In the genomic region with DNA sequence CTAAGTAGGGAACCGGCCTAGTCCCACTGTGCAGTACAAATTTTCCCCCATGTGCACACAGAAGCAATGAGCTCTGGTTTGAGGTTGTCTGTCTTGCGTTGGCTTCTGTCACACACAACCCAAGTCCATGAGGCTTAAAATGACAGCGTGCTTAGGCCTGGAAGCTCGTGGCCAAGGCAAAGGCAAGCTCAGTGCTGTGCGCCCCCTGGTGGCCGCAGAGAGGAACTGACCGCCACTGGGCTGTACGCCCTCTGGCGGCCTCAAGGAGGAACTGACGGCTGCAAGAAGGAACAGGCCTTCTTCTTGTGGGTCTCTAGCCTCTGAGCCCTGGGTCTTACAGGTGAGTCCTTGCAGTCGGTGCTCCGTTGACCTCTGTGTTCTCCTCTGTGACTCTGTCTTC, we compare ENCODE assay signal across 9 mouse cellular contexts. TPM values are rescaled to one million over a fixed set of nuclear protein-coding genes. Genes with fewer than 3 reads are reported as not detected.
DNase-seq lines count a peak whose midpoint lies in the region; ATAC-seq and TF ChIP-seq lines count a peak whose summit lies in the region.
"Had no signal": no experiment of that assay in that cellular context is flagged by ENCODE, and none has a peak within 500 bp of the region (broad histone marks: within the 10 kb centered on the region; RNA-seq: fewer than 3 reads in every experiment).

No protein-coding gene starts in this region.

- H3K27ac ChIP-seq in lung, postnatal 0 days (ENCODE audit: low read length): peak overlapping the region; percentile 82
- H3K27ac ChIP-seq: embryonic facial prominence, embryonic 13.5 days had no signal

- H3K4me3 ChIP-seq in lung, postnatal 0 days (ENCODE audit: low read depth, low read length): no peak overlapping the region
- H3K4me3 ChIP-seq: embryonic facial prominence, embryonic 13.5 days had no signal

- H3K27me3 ChIP-seq in lung, postnatal 0 days (replicated peaks; ENCODE audit: insufficient read depth, low read length): no peaks in the 10 kb centered on the region

- no peaks in the 10 kb centered on the region for H3K4me1 ChIP-seq in lung, postnatal 0 days (ENCODE audit: insufficient read depth, low read depth, low read length)
- H3K4me1 ChIP-seq: embryonic facial prominence, embryonic 13.5 days had no signal

- peak; percentile 100 for TF ChIP-seq CTCF in lung, postnatal 0 days (IDR thresholded peaks at IDR 0.05)

- DNase-seq in gastrocnemius, adult 18-20 months (ENCODE audit: low spot score): peak; percentile 24
- no peak for DNase-seq in gastrocnemius, adult 8-10 months (ENCODE audit: low spot score in 2 of 2)
- DNase-seq in 3T3-L1 (ENCODE audit: low read depth, low spot score) (peak; percentile 66), R1 (ENCODE audit: low read depth, low spot score) (peak; percentile 82)
- DNase-seq in embryo, embryonic 9.5 days (ENCODE audit: extremely low spot score): peak; percentile 63
- DNase-seq in kidney, postnatal 10 days: peak; percentile 65
- peak; percentile 86 for DNase-seq in lung, postnatal 0 days (ENCODE audit: low spot score)
- DNase-seq in spleen, adult 12 weeks (ENCODE audit: low spot score): peak; percentile 57

- H3K9ac ChIP-seq in lung, postnatal 0 days (replicated peaks; ENCODE audit: low read depth): no peak overlapping the region
- H3K9ac ChIP-seq: embryonic facial prominence, embryonic 13.5 days had no signal

- no peak for TF ChIP-seq EP300 in lung, postnatal 0 days (IDR thresholded peaks at IDR 0.05)

- no peaks in the 10 kb centered on the region for H3K36me3 ChIP-seq in lung, postnatal 0 days (ENCODE audit: insufficient read depth, low read length)
- H3K36me3 ChIP-seq: embryonic facial prominence, embryonic 13.5 days had no signal

- ATAC-seq in lung, postnatal 0 days: peak; percentile 71

- H3K9me3 ChIP-seq in lung, postnatal 0 days (ENCODE audit: low read length): no peaks in the 10 kb centered on the region

- H3K4me2 ChIP-seq in lung, postnatal 0 days (replicated peaks; ENCODE audit: low read depth, low read length): no peak overlapping the region
- H3K4me2 ChIP-seq: embryonic facial prominence, embryonic 13.5 days had no signal

- 9% methylated on average over 12 of the region's 12 CpGs for whole genome bisulfite sequencing in lung, postnatal 0 days

RNA-seq across cellular contexts. Expression of gene Rbm19, which starts 13.5 kb away (rescaled TPM):
- total RNA-seq in gastrocnemius, adult 18-20 months (2021): 10 to 100 TPM; 15.2 to 20.1 TPM
- 10 to 100 TPM; 15.2 to 25.1 (median 16.6) TPM for total RNA-seq in gastrocnemius, adult 8-10 months (2022)
- 6.0 and 7.4 TPM in 2 replicates for polyA plus RNA-seq in lung, postnatal 0 days (2015; fragmentation: Nextera tagmentation; extraction: Ambion mirVana)

Comparison
In these comparisons a context has a peak if more than half of its experiments do, and no peak if none do; other contexts are left out.
1. DNase-seq: peak in gastrocnemius, adult 18-20 months (single experiment), 3T3-L1 (single experiment), R1 (single experiment), embryo, embryonic 9.5 days (single experiment), kidney, postnatal 10 days (single experiment), lung, postnatal 0 days (single experiment) and spleen, adult 12 weeks (single experiment); none in gastrocnemius, adult 8-10 months (0 of 2).